Mouse (Mus musculus): ENCODE measurements around the gene Cav1.

DNA sequence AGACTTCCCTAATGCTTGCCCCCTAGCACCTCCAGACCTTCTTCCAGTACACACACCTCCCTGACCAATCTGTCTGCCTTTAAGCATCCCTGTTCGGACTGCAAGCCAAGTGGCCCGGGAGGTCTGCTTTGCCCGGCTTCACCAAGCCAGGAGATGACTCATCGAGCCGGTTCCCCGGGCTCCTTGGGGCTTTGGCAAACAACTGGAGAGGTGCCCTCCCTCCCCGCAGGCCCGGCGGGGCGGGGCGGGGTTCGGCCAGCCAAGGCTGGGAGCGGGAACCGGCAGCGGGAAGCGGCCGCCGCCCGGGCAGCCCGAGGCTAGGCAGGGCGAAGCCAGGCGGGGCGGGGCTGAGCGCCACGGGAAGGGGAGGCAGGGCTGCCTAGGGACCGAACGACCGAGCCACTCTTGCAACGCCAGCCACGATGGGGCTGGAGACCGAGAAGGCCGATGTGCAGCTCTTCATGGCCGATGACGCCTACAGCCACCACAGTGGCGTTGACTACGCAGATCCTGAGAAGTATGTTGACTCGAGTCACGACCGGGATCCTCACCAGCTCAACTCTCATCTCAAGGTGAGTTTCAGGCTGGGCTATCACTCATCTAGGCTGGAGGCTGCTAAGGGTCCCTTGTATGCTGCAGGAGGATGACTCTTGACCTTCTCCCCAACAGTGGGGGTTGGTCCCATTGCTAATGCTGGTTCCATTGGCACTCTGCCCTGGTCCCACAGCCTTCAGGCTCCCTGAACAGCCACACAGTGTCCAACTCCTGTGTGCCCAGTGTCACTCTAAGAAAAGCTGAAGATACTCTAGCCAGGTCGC lies 25.0 kb upstream of the Cav1 start, which contains the start of gene Cav2:
- TF ChIP-seq GATA1 (IDR thresholded peaks at IDR 0.05; ENCODE audit: low read length) (no peak), TAL1 (IDR thresholded peaks at IDR 0.05; ENCODE audit: low read length) (no peak)
